Mouse (Mus musculus) heart, embryonic 16.5 days (tissue): Measurements from ENCODE around the gene Kif3c. TPM values are rescaled to one million over a fixed set of nuclear protein-coding genes. Genes with fewer than 3 reads are reported as not detected.

Experiments used
- ATAC-seq: fragments of 200-750 bp; cut with Nextera tagmentation; replicated peaks from 2 replicates; pipeline ENCODE4 v1.8.0; 2017; ENCODE audit warnings: moderate number of reproducible peaks; ENCODE audit not compliant: insufficient read depth, low FRiP score; ENCODE audit errors: extremely low read depth
- H3K27ac ChIP-seq: fragments of 300-500 bp; sonication (generic); 2 replicates; pipeline ENCODE4 v1.5.1; 2014; ENCODE audit warnings: mild to moderate bottlenecking, low read length, control low read depth, moderate library complexity
- H3K27me3 ChIP-seq: fragments of 300-500 bp; sonication (generic); 2 replicates; pipeline ENCODE4 v1.6.1; 2014; ENCODE audit warnings: low read length, mixed read lengths; ENCODE audit not compliant: control insufficient read depth, insufficient read depth
- H3K36me3 ChIP-seq: fragments of 300-500 bp; sonication (generic); 2 replicates; pipeline ENCODE4 v1.6.1; 2014; ENCODE audit not compliant: control insufficient read depth, insufficient read depth
- H3K4me1 ChIP-seq: fragments of 300-500 bp; sonication (generic); 2 replicates; pipeline ENCODE4 v1.6.1; 2014; ENCODE audit warnings: low read length, mixed read lengths; ENCODE audit not compliant: control insufficient read depth, insufficient read depth
- H3K4me2 ChIP-seq: fragments of 300-500 bp; sonication (generic); 2 replicates; pipeline ENCODE4 v1.6.1; 2014; ENCODE audit warnings: low read depth, mild to moderate bottlenecking, control low read depth, low read length
- H3K4me3 ChIP-seq: fragments of 300-500 bp; sonication (generic); 2 replicates; pipeline ENCODE4 v1.5.1; 2014; ENCODE audit warnings: mild to moderate bottlenecking, control low read depth, low read length
- H3K9ac ChIP-seq: fragments of 300-500 bp; sonication (generic); 2 replicates; pipeline ENCODE4 v1.6.1; 2014; ENCODE audit warnings: low read length, control low read depth
- H3K9me3 ChIP-seq: fragments of 300-500 bp; sonication (generic); replicated peaks from 2 replicates; pipeline ENCODE4 v1.6.1; 2016; ENCODE audit warnings: low read length; ENCODE audit not compliant: control insufficient read depth
- WGBS: fragments of 180-500 bp; shearing (Covaris S2); extraction: QIAGEN DNeasy Blood & Tissue Kit; methylation state at CpG from one replicate; pipeline ENCODE4 v1.1.7; 2014; 5-methylcytosine and 5-hydroxymethylcytosine counted together
- polyA plus RNA-seq: library from polyadenylated mRNA; unstranded; fragments of >200 nt; fragmentation: Nextera tagmentation; extraction: Ambion mirVana; gene quantifications from 2 replicates; pipeline ENCODE4 v1.2.1, GENCODE M21; 2015

Gene Kif3c
- polyA plus RNA-seq, 1 experiment from 2014 or later, result 5.2 TPM

- Histone ChIP-seq H3K4me2 (no peak overlapping the region), H3K9me3 (no peaks in the 10 kb centered on the region), H3K4me3 (no peak overlapping the region), H3K4me1 (peaks cover 15% of the 10 kb centered on the region), H3K9ac (no peak overlapping the region), H3K27me3 (no peaks in the 10 kb centered on the region), H3K27ac (no peak overlapping the region), H3K36me3 (no peaks in the 10 kb centered on the region)
- WGBS, result 69% methylated on average over 2 of the region's 2 CpGs
- ATAC-seq, result no peak
Measured at GRCm38 (mm10) chr12:3424179-3424578, 59.2 kb downstream of the Kif3c start.

DNA sequence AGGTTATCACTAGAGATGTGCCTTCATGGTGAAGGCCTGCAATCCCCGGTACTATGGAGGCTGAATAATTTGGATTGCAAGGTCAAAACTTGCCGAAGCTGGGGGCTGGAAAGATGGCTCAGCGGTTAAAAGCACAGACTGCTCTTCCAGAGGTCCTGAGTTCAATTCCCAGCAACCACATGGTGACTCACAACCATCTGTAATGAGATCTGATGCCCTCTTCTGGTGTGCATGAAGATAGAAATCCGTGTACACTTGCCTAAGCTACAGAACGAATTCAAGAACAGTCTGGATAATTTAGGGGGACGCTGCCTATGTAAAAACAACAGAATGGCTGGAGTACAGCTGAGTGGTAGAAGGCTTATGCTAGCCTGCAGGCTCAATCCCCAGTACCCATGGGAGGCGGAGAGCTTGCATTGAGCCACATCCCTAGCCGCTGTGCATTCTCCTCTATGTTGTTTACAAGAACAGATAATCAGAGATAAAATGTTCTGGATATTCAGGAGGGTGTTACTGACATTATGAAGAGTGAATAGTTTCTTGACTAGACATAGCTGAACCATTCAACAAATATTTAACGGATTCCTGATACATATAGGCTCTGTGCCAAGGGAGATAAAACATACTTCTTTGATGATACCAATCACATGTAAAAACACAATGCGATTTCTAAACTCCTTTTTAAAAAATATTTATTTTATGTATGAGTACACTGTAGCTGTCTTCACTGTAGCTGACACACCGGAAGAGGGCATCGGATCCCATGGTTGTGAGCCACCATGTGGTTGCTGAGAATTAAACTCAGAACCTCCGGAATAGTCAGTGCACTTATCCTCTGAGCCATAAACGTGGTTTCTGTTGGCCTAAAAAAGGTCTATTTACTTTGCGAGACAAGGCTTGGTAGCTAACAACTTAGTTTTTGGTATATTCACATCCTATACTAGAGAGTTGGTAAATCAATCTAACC lies 60.7 kb downstream of the Kif3c start:
- Histone ChIP-seq H3K4me3 (peak overlapping the region; percentile 100), H3K9ac (peak overlapping the region; percentile 75), H3K27me3 (no peaks in the 10 kb centered on the region), H3K36me3 (no peaks in the 10 kb centered on the region), H3K9me3 (no peaks in the 10 kb centered on the region), H3K4me2 (peak overlapping the region; percentile 75), H3K4me1 (peaks cover 19% of the 10 kb centered on the region), H3K27ac (peak overlapping the region; percentile 99)
- peak; percentile 29; the same call in 1 of the 2 replicates for ATAC-seq
- 38% methylated on average over 15 of the region's 15 CpGs for WGBS

DNA sequence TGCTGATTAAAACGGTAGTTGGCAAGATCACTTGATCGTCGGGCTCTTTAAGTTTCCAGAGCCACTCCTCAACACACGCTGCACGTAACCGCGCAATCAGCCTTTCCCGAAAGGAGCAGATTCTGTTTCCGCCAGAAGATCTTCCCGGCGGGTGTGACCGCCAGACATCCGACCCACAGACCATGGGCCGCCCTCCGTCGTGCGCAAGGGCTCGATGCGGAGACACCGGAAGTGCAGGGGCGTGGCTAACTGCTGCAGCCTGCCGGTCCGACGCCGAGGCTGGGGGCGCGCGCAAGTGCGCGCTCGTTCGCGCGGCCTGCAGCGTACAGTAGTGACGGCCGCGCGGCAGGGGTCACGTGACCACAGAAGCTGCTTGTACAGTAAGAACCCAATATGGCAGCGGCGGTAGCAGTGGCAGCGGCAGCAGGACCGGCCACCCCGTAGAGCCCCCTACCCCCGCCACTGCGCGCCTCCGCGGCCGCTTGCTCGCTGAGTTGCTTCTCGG lies 61.6 kb downstream of the Kif3c start, which contains the start of gene Asxl2:
TSS of gene Asxl2 (plus strand) at position 328 of the 505 bp plus-strand sequence.
- Histone ChIP-seq H3K36me3 (no peaks in the 10 kb centered on the region), H3K27ac (peak within 1 kb of the TSS; percentile 99), H3K4me3 (peak within 1 kb of the TSS; percentile 100), H3K9me3 (no peaks in the 10 kb centered on the region), H3K27me3 (no peaks in the 10 kb centered on the region), H3K9ac (peak within 1 kb of the TSS; percentile 99), H3K4me1 (peaks cover 19% of the 10 kb centered on the region), H3K4me2 (peak within 1 kb of the TSS; percentile 75)
- peak; percentile 94 for ATAC-seq
- under 1% methylated on average over 53 of the region's 53 CpGs for WGBS

- H3K9ac ChIP-seq, result peak overlapping the region; percentile 99
- 0% methylated on average over 65 of the region's 65 CpGs for WGBS
- H3K27ac ChIP-seq, result peak overlapping the region; percentile 99
- H3K36me3 ChIP-seq, result no peaks in the 10 kb centered on the region
- H3K4me3 ChIP-seq, result peak overlapping the region; percentile 100
- ATAC-seq, result peak; percentile 28
- H3K9me3 ChIP-seq, result no peaks in the 10 kb centered on the region
- peaks cover 19% of the 10 kb centered on the region for H3K4me1 ChIP-seq
- H3K4me2 ChIP-seq, result peak overlapping the region; percentile 65
- H3K27me3 ChIP-seq, result no peaks in the 10 kb centered on the region
Measured at GRCm38 (mm10) chr12:3427067-3427889, 62.3 kb downstream of the Kif3c start.

- no peak for ATAC-seq
- Histone ChIP-seq H3K36me3 (no peaks in the 10 kb centered on the region), H3K4me2 (peak overlapping the region; percentile 65), H3K9me3 (no peaks in the 10 kb centered on the region), H3K27ac (peak overlapping the region; percentile 99), H3K27me3 (no peaks in the 10 kb centered on the region), H3K4me3 (peak overlapping the region; percentile 100), H3K9ac (peak overlapping the region; percentile 99), H3K4me1 (peaks cover 18% of the 10 kb centered on the region)
- 60% methylated on average over 11 of the region's 11 CpGs for WGBS
Measured at GRCm38 (mm10) chr12:3427891-3428775, 63.2 kb downstream of the Kif3c start.

DNA sequence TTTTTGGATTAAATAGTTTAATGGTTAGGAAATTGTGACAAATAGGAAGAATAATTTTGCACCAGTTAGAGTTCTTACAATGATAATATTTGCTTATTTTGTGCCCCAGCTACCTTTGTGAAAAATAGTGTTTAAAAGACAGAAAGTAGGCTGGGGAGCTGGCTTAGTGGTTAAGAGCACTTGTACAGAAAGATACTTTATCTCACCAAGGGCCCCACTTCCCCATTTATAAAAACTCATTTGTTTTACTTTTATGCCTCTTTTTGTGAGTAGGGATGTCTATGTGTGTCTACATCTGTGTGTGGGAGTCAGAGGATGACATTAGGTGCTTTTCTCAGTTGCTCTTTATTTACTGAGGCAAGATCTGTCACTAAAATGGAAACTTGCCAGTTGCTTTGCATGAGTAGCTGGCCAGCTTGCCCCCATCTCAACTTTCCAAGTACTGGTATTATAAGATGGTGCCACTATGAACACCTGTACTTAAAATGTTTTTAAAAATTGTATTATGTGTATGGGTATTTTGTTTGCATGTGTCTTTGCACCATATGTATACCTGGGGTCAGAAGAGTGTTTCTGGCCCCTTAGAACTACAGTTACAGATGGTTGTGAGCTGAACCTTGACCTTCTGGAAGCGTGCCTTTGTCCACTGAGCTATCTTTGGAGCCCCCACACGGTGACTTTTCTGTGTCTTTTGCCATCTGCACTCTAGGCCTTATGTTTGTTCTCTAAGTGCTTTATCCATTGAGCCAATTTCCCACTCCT lies 64.9 kb downstream of the Kif3c start:
- Histone ChIP-seq H3K4me1 (peaks cover 11% of the 10 kb centered on the region), H3K4me2 (no peak overlapping the region), H3K27ac (no peak overlapping the region), H3K4me3 (no peak overlapping the region), H3K9ac (no peak overlapping the region), H3K9me3 (no peaks in the 10 kb centered on the region), H3K27me3 (no peaks in the 10 kb centered on the region), H3K36me3 (no peaks in the 10 kb centered on the region)
- ATAC-seq, result no peak
- 61% methylated on average over 2 of the region's 2 CpGs for WGBS

DNA sequence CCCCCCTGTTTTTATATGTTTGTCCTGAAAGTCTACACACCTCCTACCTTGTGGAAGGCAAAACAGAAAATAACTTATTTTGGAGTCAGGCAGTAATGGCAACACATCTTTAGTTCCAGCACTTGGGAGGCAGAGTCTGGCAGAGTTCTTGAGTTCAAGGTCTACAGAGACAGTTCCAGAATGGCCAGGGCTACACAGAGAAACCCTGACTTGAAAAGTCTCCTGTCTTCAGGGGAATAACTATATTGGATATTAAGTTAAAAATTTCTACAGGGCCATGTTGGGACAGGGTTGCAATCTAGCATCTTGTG lies 65.5 kb downstream of the Kif3c start:
- Histone ChIP-seq H3K4me1 (peaks cover 11% of the 10 kb centered on the region), H3K36me3 (no peaks in the 10 kb centered on the region)

DNA sequence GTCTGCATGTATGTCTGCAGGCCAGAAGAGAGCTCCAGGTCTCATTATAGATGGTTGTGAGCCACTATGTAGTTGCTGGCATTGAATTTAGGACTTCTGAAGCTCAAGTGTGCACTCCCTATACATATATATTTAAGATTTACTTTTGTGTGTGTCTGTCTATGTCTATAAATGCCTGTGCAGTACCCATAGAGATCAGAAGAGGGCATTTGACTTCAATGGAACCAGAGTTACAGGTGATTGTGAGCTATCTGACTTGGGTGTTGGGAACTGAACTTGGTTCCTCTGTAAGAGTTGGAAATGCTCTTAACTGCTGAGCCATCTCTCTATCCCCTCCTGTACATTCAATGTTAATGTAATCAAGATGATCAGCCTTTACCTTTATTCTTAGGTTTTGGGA lies 66.1 kb downstream of the Kif3c start:
- Histone ChIP-seq H3K9ac (no peak overlapping the region), H3K9me3 (no peaks in the 10 kb centered on the region), H3K36me3 (no peaks in the 10 kb centered on the region), H3K4me2 (no peak overlapping the region), H3K4me3 (no peak overlapping the region), H3K4me1 (peaks cover 7% of the 10 kb centered on the region), H3K27ac (no peak overlapping the region), H3K27me3 (no peaks in the 10 kb centered on the region)
- ATAC-seq, result no peak

More for the DNA sequence above, 65.5 kb downstream of the Kif3c start:
- no peak for ATAC-seq
- no peaks in the 10 kb centered on the region for H3K9me3 ChIP-seq
- H3K27ac ChIP-seq, result no peak overlapping the region
- no peak overlapping the region for H3K4me2 ChIP-seq
- no peak overlapping the region for H3K9ac ChIP-seq
- H3K4me3 ChIP-seq, result no peak overlapping the region
- no peaks in the 10 kb centered on the region for H3K27me3 ChIP-seq
